ENCODE assay signal across 8 mouse cellular contexts in the genomic region with DNA sequence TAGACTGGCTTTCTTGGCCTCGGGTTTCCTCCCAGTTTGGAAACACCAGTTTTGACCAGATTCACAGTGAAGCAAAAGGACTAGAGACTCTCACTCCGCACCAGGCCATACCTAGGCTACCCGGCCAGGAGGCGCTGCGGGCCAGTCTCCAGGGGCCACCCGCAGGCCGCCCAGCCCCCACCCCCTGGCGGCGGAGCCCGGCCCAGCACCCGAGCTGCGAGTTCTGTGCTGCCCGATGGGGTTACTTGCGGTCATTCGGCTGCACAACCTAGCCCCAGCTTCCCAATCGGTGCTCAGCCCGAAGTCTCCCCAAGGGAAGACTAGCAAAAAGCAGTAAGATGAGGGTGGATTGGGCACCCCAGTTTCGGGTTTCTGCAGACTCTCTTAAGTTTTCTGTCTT. TPM values are rescaled to one million over a fixed set of nuclear protein-coding genes. Genes with fewer than 3 reads are reported as not detected.
DNase-seq lines count a peak whose midpoint lies in the region; ATAC-seq lines count a peak whose summit lies in the region.

No protein-coding gene starts in this region.

- peaks cover 7% of the 10 kb centered on the region for H3K4me1 ChIP-seq in intestine, embryonic 15.5 days (replicated peaks)

- ATAC-seq in intestine, embryonic 15.5 days, result peak; percentile 83

- H3K27me3 ChIP-seq in intestine, embryonic 15.5 days (replicated peaks), result no peaks in the 10 kb centered on the region

- no peaks in the 10 kb centered on the region for H3K9me3 ChIP-seq in intestine, embryonic 15.5 days

- H3K27ac ChIP-seq in intestine, embryonic 15.5 days, result no peak overlapping the region

- peak overlapping the region; percentile 49 for H3K4me3 ChIP-seq in intestine, embryonic 15.5 days (replicated peaks)

- intact Hi-C loops in left cerebral cortex, postnatal 25 days (cut with DNase I), result loop anchor here (2.0 kb wide), 2 partner anchors 48 to 196 kb away; no protein-coding TSS in a partner anchor

- H3K36me3 ChIP-seq in intestine, embryonic 15.5 days, result no peaks in the 10 kb centered on the region

- peak overlapping the region; percentile 46 for H3K9ac ChIP-seq in intestine, embryonic 15.5 days

- 3% methylated on average over 18 of the region's 18 CpGs for WGBS in intestine, embryonic 15.5 days

- DNase-seq in adrenal gland, adult (ENCODE audit: inconsistent age in 2 of 2, low spot score in 1 of 2), result peak; percentile 93 to 97
- DNase-seq in embryo, embryonic 11 days, result peak; percentile 80
- DNase-seq in gastrocnemius, postnatal 25 days, result peak; percentile 83
- DNase-seq in left cerebral cortex, postnatal 25 days (ENCODE audit: low spot score in 2 of 2), result peak; percentile 64 to 75
- peak; percentile 69 for DNase-seq in mesoderm, embryonic 11.5 days (ENCODE audit: low read depth, low spot score)
- DNase-seq in right cerebral cortex, postnatal 25 days, result peak; percentile 73
- DNase-seq in urinary bladder, postnatal 4 days (ENCODE audit: low spot score in 2 of 2), result peak; percentile 82 to 88

- peak overlapping the region; percentile 82 for H3K4me2 ChIP-seq in intestine, embryonic 15.5 days (replicated peaks)

RNA-seq across cellular contexts. Expression of a gene that starts 1.1 kb away (rescaled TPM):
- 1 to 10 TPM; 4.8 to 9.4 TPM for total RNA-seq in gastrocnemius, postnatal 25 days (2021)
- 3.3 and 3.4 TPM in 2 replicates for polyA plus RNA-seq in intestine, embryonic 15.5 days (2015; fragmentation: Nextera tagmentation; extraction: Ambion mirVana)
- total RNA-seq in left cerebral cortex, postnatal 25 days (2021), result 10 to 100 TPM; 15.2 to 17.4 TPM
